Comparison of ENCODE assay signal across 11 mouse cellular contexts in the genomic region with DNA sequence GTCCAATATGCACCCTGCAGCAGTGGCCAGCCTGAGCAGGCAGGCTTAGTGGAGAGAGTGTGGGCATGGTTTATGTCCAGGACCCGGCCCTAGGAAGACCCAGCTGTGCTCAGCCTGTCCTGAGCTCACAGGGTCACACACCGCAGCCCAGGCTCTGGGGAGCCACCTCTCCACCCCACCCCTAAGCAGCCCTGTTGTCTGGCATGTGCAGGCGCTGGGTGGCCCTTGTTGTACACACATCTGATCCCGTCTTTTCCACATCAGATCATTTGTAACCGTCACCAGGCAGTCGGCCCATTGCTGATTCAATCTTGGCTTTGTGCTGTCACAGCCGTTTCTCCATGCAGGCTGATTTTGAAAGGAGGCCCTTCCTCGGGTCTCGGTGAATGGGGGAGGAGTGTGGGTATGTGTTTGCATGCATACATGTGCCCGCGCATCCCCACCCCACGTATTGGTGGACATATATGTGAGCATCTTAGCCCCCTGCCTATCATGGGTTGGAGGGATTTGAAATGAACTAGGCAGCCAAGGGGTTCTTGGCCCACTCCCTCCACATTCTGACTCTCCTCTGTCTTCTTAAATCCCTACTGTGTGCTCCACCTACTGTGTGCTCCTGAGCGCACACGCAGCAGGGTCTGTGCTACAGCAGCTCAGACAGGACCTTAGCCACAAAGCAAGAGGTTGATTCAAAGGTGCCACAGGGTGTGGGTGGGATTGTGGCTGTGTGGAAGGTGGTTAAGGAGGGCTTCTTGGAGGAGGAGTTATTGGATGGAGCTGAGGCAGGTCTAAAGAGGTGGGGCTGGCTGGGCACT. TPM values are rescaled to one million over a fixed set of nuclear protein-coding genes. Genes with fewer than 3 reads are reported as not detected.
A peak's percentile ranks its signal among the peaks of the same experiment; 100 is the strongest.
DNase-seq lines count a peak whose midpoint lies in the region; ATAC-seq lines count a peak whose summit lies in the region.
"Had no signal": no experiment of that assay in that cellular context is flagged by ENCODE, and none has a peak within 500 bp of the region (broad histone marks: within the 10 kb centered on the region; RNA-seq: fewer than 3 reads in every experiment).

No protein-coding gene starts in this region.

- 47% methylated on average over 14 of the region's 14 CpGs for WGBS in neural tube, embryonic 11.5 days
- 47% methylated on average over 14 of the region's 14 CpGs for WGBS in lung, embryonic 16.5 days

- ATAC-seq in neural tube, embryonic 11.5 days (ENCODE audit: insufficient read depth, low FRiP score, low TSS enrichment), result peak; percentile 52
- ATAC-seq in lung, embryonic 16.5 days (ENCODE audit: low read depth), result peak; percentile 69
- no peak for ATAC-seq in megakaryocyte, adult 5-6 weeks (ENCODE audit: poor library complexity, severe bottlenecking)
- ATAC-seq: inflammation-experienced regulatory T-cells, adult 6 months; Patski had no signal

- peaks cover 61% of the 10 kb centered on the region for H3K4me1 ChIP-seq in neural tube, embryonic 11.5 days (ENCODE audit: control insufficient read depth, insufficient read depth, low read length)
- peaks cover 34% of the 10 kb centered on the region for H3K4me1 ChIP-seq in lung, embryonic 16.5 days (replicated peaks; ENCODE audit: control insufficient read depth, insufficient read depth, low read length)

- no peaks in the 10 kb centered on the region for H3K9me3 ChIP-seq in neural tube, embryonic 11.5 days (ENCODE audit: control insufficient read depth, low read length)
- no peaks in the 10 kb centered on the region for H3K9me3 ChIP-seq in lung, embryonic 16.5 days (ENCODE audit: control insufficient read depth, low read length)
- H3K9me3 ChIP-seq: liver, embryonic 15.5 days had no signal

- H3K4me2 ChIP-seq in neural tube, embryonic 11.5 days (ENCODE audit: low read depth), result no peak overlapping the region
- no peak overlapping the region for H3K4me2 ChIP-seq in lung, embryonic 16.5 days (ENCODE audit: low read depth, low read length)
- H3K4me2 ChIP-seq: liver, embryonic 15.5 days had no signal

- H3K9ac ChIP-seq in neural tube, embryonic 11.5 days (ENCODE audit: low read length), result no peak overlapping the region
- H3K9ac ChIP-seq in lung, embryonic 16.5 days (ENCODE audit: low read length), result no peak overlapping the region
- H3K9ac ChIP-seq: liver, embryonic 15.5 days had no signal

- intact Hi-C loops in left cerebral cortex, postnatal 36 days (cut with DNase I), result no loop called here

- H3K36me3 ChIP-seq in neural tube, embryonic 11.5 days (ENCODE audit: control insufficient read depth, insufficient read depth, low read length), result no peaks in the 10 kb centered on the region
- H3K36me3 ChIP-seq in lung, embryonic 16.5 days (ENCODE audit: control insufficient read depth, insufficient read depth, low read length), result no peaks in the 10 kb centered on the region
- H3K36me3 ChIP-seq: liver, embryonic 15.5 days had no signal

- peak; percentile 61 for DNase-seq in adrenal gland, adult 2 months
- DNase-seq in adrenal gland, postnatal 4 days (ENCODE audit: low spot score in 2 of 2), result no peak
- DNase-seq in neural tube, embryonic 11.5 days (ENCODE audit: low spot score), result peak; percentile 57
- DNase-seq in neural tube, embryonic 10.5 days (ENCODE audit: extremely low spot score, low spot score), result no peak
- DNase-seq in retina, postnatal 1 day, result peak; percentile 79
- no peak for DNase-seq in left cerebral cortex, postnatal 36 days (ENCODE audit: low spot score in 2 of 2)

- no peak overlapping the region for H3K4me3 ChIP-seq in neural tube, embryonic 11.5 days (ENCODE audit: low read depth, low read length)
- no peak overlapping the region for H3K4me3 ChIP-seq in lung, embryonic 16.5 days (ENCODE audit: low read length)
- H3K4me3 ChIP-seq: liver, embryonic 15.5 days had no signal

- peak overlapping the region; percentile 58 for H3K27ac ChIP-seq in neural tube, embryonic 11.5 days (ENCODE audit: low read depth, low read length)
- 0 out of 2 replicates have a peak overlapping the region, but pooled peaks have one; percentile 12 for H3K27ac ChIP-seq in lung, embryonic 16.5 days (ENCODE audit: low read length)
- H3K27ac ChIP-seq: liver, embryonic 15.5 days had no signal

- no peaks in the 10 kb centered on the region for H3K27me3 ChIP-seq in neural tube, embryonic 11.5 days (ENCODE audit: control insufficient read depth, insufficient read depth, low read length)
- no peaks in the 10 kb centered on the region for H3K27me3 ChIP-seq in lung, embryonic 16.5 days (ENCODE audit: control insufficient read depth, insufficient read depth, low read depth, low read length)
- H3K27me3 ChIP-seq: liver, embryonic 15.5 days; Patski had no signal

RNA-seq across cellular contexts. Expression of a gene that starts 16.7 kb away (rescaled TPM):
- total RNA-seq in adrenal gland, adult 2 months (2021), result 10 to 100 TPM; 32.9 to 84.3 TPM
- polyA plus RNA-seq in adrenal gland, adult 2 months (2012; rRNA removed), result 68.3 and 72.0 TPM in 2 replicates
- 10 to 100 TPM; 33.7 to 33.9 TPM for total RNA-seq in adrenal gland, postnatal 4 days (2021)
- 5.0 and 7.5 TPM in 2 replicates for polyA plus RNA-seq in neural tube, embryonic 11.5 days (2014; fragmentation: Nextera tagmentation; extraction: Ambion mirVana)
- 2.2 and 2.3 TPM in 2 replicates for polyA plus RNA-seq in lung, embryonic 16.5 days (2015; fragmentation: Nextera tagmentation; extraction: Ambion mirVana)
- total RNA-seq in left cerebral cortex, postnatal 36 days (2021), result 10 to 100 TPM in 1 of 2 experiments, 1 to 10 TPM in 1; 10.0 to 12.6 TPM
- total RNA-seq in megakaryocyte, adult 5-6 weeks (2015), result 0.16 and 0.22 TPM in 2 replicates
- total RNA-seq in megakaryocyte, adult 5-6 weeks (2017), result 0.11 and 0.69 TPM in 2 replicates
- polyA plus RNA-seq: inflammation-experienced regulatory T-cells, adult 6 months had no signal

Comparison
In these comparisons a context has a peak if more than half of its experiments do, and no peak if none do; other contexts are left out.
1. DNase-seq: peak in adrenal gland, adult 2 months (single experiment), neural tube, embryonic 11.5 days (single experiment) and retina, postnatal 1 day (single experiment); none in adrenal gland, postnatal 4 days (0 of 2), neural tube, embryonic 10.5 days (single experiment) and left cerebral cortex, postnatal 36 days (0 of 2).
2. RNA of a gene that starts 16.7 kb away (total RNA-seq): 32.9 to 84.3 TPM in adrenal gland, adult 2 months, 33.7 to 33.9 TPM in adrenal gland, postnatal 4 days and 10.0 to 12.6 TPM in left cerebral cortex, postnatal 36 days; 0.11 to 0.69 TPM in megakaryocyte, adult 5-6 weeks; every median in the first group is over 4 times any median in the second.